Mouse (Mus musculus) naive thymus-derived CD4-positive, alpha-beta T cell, adult 5 months (primary cell): Measurements from ENCODE around the gene Ctsz. TPM values are rescaled to one million over a fixed set of nuclear protein-coding genes. Genes with fewer than 3 reads are reported as not detected.

Experiments used
- polyA plus RNA-seq: library from polyadenylated mRNA; unstranded; fragments of 100-300 nt; shearing (Covaris generic); gene quantifications from one replicate; pipeline ENCODE4 v1.2.1, GENCODE M21; 2017

The Ctsz gene
- 35.1 TPM for polyA plus RNA-seq

GRCm38 (mm10) chr2:174438737-174439449 is at the start of gene Ctsz:
Gene Ctsz, minus strand, starts transcription at chr2:174439039.

GRCm38 (mm10) chr2:174472818-174473549 is 34.1 kb upstream of the Ctsz start, which contains the start of gene Prelid3b:
Gene Prelid3b, minus strand, starts transcription at chr2:174473081.

GRCm38 (mm10) chr2:174463789-174464523 is 25.1 kb upstream of the Ctsz start, which contains the start of gene Atp5e:
Gene Atp5e, minus strand, starts transcription at chr2:174464105.

GRCm38 (mm10) chr2:174450353-174450752 is 11.5 kb upstream of the Ctsz start, which contains the start of gene Tubb1:
Gene Tubb1, plus strand, starts transcription at chr2:174450695.

GRCm38 (mm10) chr2:174415731-174416310 is 23.0 kb downstream of the Ctsz start, which contains the start of gene Nelfcd:
Gene Nelfcd, plus strand, starts transcription at chr2:174415804.

Other genes with a start within 250 kb of the Ctsz start
- gene Gnas, start 154.7 kb downstream of the Ctsz start, polyA plus RNA-seq: 645 TPM
- gene Gm20721, start 92.3 kb downstream of the Ctsz start, polyA plus RNA-seq: 7.1 TPM
- gene Nelfcd, start 23.2 kb downstream of the Ctsz start, polyA plus RNA-seq: 40.1 TPM
- gene Tubb1, start 11.7 kb upstream of the Ctsz start, polyA plus RNA-seq: not detected
- gene Atp5e, start 25.1 kb upstream of the Ctsz start, polyA plus RNA-seq: 255 TPM
- 60.5 TPM for gene Prelid3b, start 34.0 kb upstream of the Ctsz start, polyA plus RNA-seq
- 9.9 TPM for gene Zfp831, start 204.5 kb upstream of the Ctsz start, polyA plus RNA-seq